Mouse (Mus musculus) heart, postnatal 10 days (tissue): ENCODE measurements around the gene Tspan3. TPM values are rescaled to one million over a fixed set of nuclear protein-coding genes. Genes with fewer than 3 reads are reported as not detected.

ENCODE experiments used
- DNase-seq, 2 experiments: peaks; one replicate each; pipeline ENCODE4 v3.0.0; 2021
- intact Hi-C: fragments of 180-260 bp; cut with DNase I; formaldehyde crosslinking; loops from one replicate; pipeline ENCODE4 v1.15.1; 2025
- total RNA-seq, 2 experiments: library from RNA; stranded (reverse); gene quantifications; 2 replicates each; pipeline ENCODE4 v1.2.3; 2021

Tspan3 gene
- total RNA-seq, 2 experiments from 2014 or later: 229 to 232 TPM

GRCm38 (mm10) chr9:56121097-56121496 is 44.2 kb downstream of the Tspan3 start:
- peak; percentile 49 to 68 for DNase-seq

GRCm38 (mm10) chr9:56119651-56120050 is 45.6 kb downstream of the Tspan3 start:
- intact Hi-C loops: loop anchor here (2.0 to 5.0 kb wide), 4 partner anchors 45 to 433 kb away; no protein-coding TSS in a partner anchor
- no peak for DNase-seq

More at GRCm38 (mm10) chr9:56121097-56121496, 44.2 kb downstream of the Tspan3 start:
- intact Hi-C loops: no loop called here

DNA sequence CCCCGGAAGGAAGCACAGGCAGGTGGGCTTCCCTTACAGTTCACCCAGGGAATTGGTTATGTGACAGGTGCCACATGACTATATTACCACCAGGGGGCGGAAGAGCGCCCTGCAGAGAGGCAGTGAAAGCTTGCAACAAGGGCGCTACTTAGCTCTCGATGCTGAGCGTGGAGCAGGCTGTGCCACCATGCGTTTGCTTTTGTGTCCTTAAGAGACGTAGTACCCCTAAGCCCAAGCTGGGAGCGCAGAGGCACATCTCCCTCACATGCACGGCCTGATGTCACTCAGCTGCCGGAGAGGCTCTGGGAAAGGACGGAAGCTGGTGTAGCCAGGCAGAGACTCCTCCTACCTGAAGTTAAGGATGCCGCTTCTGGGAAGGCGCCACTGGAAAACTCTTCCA is 46.7 kb downstream of the Tspan3 start:
- intact Hi-C loops: loop anchor here (2.0 to 5.0 kb wide), 4 partner anchors 44 to 434 kb away; no protein-coding TSS in a partner anchor

GRCm38 (mm10) chr9:56118091-56118490 is 47.2 kb downstream of the Tspan3 start:
- intact Hi-C loops: loop anchor here (2.0 to 5.0 kb wide), 4 partner anchors 43 to 435 kb away; no protein-coding TSS in a partner anchor
- no peak for DNase-seq

More for the DNA sequence above, 46.7 kb downstream of the Tspan3 start:
- DNase-seq: peak; percentile 69 to 83

- intact Hi-C loops: no loop called here
- DNase-seq: no peak
These were observed 57.1 kb downstream of the Tspan3 start for GRCm38 (mm10) chr9:56108174-56108573.

DNA sequence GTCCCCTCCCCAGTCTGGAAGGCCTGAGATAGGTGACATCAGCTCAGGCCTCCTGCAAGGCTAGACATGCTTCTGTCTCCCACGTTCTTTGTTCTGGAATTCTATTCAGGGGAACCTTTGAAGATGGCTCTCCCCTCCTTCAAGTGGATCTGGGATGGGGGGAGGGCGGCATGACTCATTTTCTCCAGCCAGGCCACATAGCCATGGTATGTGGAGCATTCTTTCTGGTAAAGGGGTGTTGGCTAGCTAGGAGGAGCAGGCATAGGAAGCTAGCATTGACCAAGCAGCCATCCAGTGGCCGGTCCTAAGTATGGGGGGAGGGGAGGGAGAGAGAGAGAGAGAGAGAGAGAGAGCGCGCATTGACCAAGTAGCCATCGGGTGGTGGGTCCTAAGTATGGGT is 57.8 kb downstream of the Tspan3 start:
- intact Hi-C loops: no loop called here
- no peak for DNase-seq

GRCm38 (mm10) chr9:56106274-56107072 is 58.8 kb downstream of the Tspan3 start:
- no peak for DNase-seq
- intact Hi-C loops: no loop called here

- intact Hi-C loops: no loop called here
- no peak for DNase-seq
These were observed 60.4 kb downstream of the Tspan3 start for GRCm38 (mm10) chr9:56104921-56105320.

GRCm38 (mm10) chr9:56101022-56101421 is 64.3 kb downstream of the Tspan3 start:
- intact Hi-C loops: no loop called here
- no peak for DNase-seq

- intact Hi-C loops: no loop called here
- no peak for DNase-seq
These were observed 65.2 kb downstream of the Tspan3 start for GRCm38 (mm10) chr9:56100041-56100522.

DNA sequence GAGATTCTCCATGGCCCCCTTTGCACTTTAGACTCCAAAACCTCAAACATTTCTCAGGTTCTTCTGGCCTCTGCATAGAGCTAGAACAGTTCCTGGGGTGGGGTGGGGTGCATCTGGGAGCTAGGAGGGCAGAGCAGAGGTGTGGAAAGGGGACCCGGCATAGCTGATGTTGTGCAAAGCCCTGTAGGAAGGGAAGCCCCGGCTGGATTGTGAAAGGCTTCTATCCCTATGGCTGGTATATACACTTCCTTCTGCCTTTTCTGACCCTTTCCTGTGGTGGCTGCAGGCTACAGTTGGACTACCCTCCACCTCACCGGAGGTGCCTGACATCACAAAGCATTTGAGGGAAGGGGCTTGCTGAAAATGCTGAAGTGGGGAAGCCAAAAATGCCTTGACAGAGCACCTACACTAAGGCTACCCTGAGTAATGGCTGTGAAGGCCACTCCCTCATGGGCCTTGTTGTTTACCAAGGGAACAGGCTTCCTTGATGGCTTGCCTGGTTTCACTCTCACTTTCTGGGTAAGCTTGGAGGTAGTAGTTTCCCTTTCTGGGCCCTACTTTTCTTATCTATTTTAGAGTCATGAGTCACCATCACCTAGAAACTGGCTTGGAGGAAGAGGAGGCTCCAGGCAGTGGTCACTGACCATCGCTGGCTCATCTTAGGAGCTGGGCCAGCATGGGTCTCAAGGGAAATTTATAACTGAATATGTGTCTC is 67.5 kb downstream of the Tspan3 start:
- no peak for DNase-seq

DNA sequence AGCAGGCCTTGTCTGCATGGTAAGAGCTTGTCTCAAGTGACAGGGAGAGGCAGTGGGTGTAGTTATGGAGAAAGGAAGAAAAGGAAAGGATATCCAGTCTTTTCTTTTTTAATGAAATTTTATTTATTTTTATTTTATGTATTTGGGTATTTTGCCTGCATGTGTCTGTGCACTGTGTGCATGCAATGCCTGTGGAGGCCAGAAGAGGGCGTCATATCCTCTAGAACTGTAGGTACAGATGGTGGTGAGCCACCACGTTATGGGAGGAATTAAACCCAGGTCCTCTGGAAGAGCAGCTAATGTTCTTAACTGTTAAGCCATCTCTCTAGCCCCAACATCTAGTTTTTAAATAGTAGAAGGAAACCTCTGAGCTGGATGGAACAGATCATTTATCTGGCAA is 73.2 kb downstream of the Tspan3 start:
- DNase-seq: no peak
- intact Hi-C loops: no loop called here

More for the DNA sequence above, 67.5 kb downstream of the Tspan3 start:
- intact Hi-C loops: no loop called here

DNA sequence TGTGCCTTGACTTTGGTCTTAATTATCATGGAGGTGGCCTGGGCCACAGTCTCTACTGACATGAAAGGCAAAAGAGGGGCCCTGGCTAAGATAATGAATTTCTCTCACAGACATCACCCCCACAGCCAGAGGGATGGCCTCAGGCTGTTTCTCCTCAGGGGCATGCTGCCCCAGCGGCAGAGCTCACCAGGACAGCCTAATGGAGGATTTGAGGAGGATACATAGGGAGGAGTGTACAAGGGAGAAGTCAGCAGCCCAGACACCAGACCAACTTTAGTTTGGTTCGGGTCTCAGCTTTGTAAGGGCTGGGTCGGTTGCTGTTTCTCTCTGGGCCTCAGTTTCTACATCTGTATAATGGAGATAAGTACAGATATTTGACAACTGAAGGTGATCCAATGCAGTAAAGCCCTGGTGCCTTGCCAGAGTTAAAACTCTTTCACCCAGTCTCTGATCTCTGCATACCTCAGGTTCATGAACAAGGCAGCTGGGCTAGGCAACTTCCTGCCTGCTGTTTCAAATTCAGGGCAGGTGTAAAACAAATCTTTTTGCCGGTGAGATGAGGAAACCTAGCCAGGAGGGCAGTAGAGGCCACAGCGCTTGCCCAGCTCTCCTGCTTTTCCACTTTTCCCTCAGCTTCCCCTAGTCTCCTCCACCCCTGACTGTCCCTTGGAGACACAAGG is 74.6 kb downstream of the Tspan3 start:
- no peak for DNase-seq
- intact Hi-C loops: no loop called here

- intact Hi-C loops: no loop called here
- DNase-seq: peak; percentile 89 to 91
These were observed 75.3 kb downstream of the Tspan3 start, which contains the start of gene Pstpip1 for GRCm38 (mm10) chr9:56089778-56090520. Pstpip1 (plus strand) TSS chr9:56089962.

DNA sequence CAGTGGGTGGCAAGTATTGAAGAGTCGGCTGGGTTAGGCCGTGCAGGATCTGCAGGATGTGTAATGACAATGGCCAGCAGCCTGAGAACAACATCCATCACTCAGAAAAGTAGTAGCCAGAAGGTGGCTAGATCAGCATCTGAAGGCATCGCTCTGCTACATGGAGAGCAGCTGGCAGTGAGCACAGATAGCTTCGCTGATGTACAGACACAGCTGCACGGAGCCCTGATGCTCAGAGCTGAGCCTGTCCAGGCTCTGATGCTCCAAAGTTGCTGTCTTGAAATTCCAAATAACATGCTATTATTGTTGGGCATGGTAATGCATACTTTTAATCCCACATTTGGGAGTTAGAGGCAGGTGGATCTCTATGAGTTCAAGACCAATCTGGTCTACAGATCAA is 78.8 kb downstream of the Tspan3 start:
- intact Hi-C loops: no loop called here
- no peak for DNase-seq

Other genes with a start within 250 kb of the Tspan3 start
- 10 to 100 TPM; 16.3 to 17.5 TPM for gene Scaper, start 227.4 kb downstream of the Tspan3 start, total RNA-seq
- not detected for gene 4930563M21Rik, start 154.9 kb downstream of the Tspan3 start, total RNA-seq
- gene Rcn2, start 123.6 kb downstream of the Tspan3 start, total RNA-seq: 10 to 100 TPM; 33.4 to 37.1 TPM
- gene Pstpip1, start 75.5 kb downstream of the Tspan3 start, total RNA-seq: 1 to 10 TPM in 1 of 2 experiments, under 1 TPM in 1; 0.99 to 1.6 TPM